Mouse (Mus musculus) forebrain, embryonic 12.5 days (tissue): ENCODE data around the gene Gm27235. TPM values are rescaled to one million over a fixed set of nuclear protein-coding genes. Genes with fewer than 3 reads are reported as not detected.
"Not testable (repeated sequence)": the region's sequence is repeated elsewhere in the genome, so short reads cannot be mapped to it uniquely, and the experiment has no call there.

Source experiments
- ATAC-seq: fragments of 200-750 bp; cut with Nextera tagmentation; 2 replicates; pipeline ENCODE4 v1.8.0; 2017; ENCODE audit warnings: moderate TSS enrichment; ENCODE audit not compliant: low FRiP score
- H3K27ac ChIP-seq: fragments of 300-500 bp; sonication (generic); 2 replicates; pipeline ENCODE4 v1.5.1; 2016; ENCODE audit warnings: mild to moderate bottlenecking
- H3K27me3 ChIP-seq: fragments of 300-500 bp; sonication (generic); 2 replicates; pipeline ENCODE4 v1.6.1; 2016; ENCODE audit warnings: mild to moderate bottlenecking
- H3K36me3 ChIP-seq: fragments of 300-500 bp; sonication (generic); replicated peaks from 2 replicates; pipeline ENCODE4 v1.6.1; 2016; ENCODE audit warnings: mild to moderate bottlenecking
- H3K4me1 ChIP-seq: fragments of 300-500 bp; sonication (generic); 2 replicates; pipeline ENCODE4 v1.6.1; 2016
- H3K4me2 ChIP-seq: fragments of 300-500 bp; sonication (generic); 2 replicates; pipeline ENCODE4 v1.6.1; 2016; ENCODE audit warnings: mild to moderate bottlenecking, moderate library complexity
- H3K4me3 ChIP-seq: fragments of 300-500 bp; sonication (generic); replicated peaks from 2 replicates; pipeline ENCODE4 v1.5.1; 2016; ENCODE audit warnings: mild to moderate bottlenecking
- H3K9ac ChIP-seq: fragments of 300-500 bp; sonication (generic); 2 replicates; pipeline ENCODE4 v1.6.1; 2016; ENCODE audit warnings: mild to moderate bottlenecking
- H3K9me3 ChIP-seq: fragments of 300-500 bp; sonication (generic); 2 replicates; pipeline ENCODE4 v1.6.1; 2016
- WGBS: fragments of 180-500 bp; shearing (Covaris S2); methylation state at CpG from one replicate; pipeline ENCODE4 v1.1.7; 2016; 5-methylcytosine and 5-hydroxymethylcytosine counted together
- polyA plus RNA-seq: library from polyadenylated mRNA; unstranded; fragments of >200 nt; fragmentation: Nextera tagmentation; extraction: Ambion mirVana; gene quantifications from 2 replicates; pipeline ENCODE4 v1.2.1, GENCODE M21; 2016

The Gm27235 gene
- not detected in 2 replicates for polyA plus RNA-seq

DNA sequence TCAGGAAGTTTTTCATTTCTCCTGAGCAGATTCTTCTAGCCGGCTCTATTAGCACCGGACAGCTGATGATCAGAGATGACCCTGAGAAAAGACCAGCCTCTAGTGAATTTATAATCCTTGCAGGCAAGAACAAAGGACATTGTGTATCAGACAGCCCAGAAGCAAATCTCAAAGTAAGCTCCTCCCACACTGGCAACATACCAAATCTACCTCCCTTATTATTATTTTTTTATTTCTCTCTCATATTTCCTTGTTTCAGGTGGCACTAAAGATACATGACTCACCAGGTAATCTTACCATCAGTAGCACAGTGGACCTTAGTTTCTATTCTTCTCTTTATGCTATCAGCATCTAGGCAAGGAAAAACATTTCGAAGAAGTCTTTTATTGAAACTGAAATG is at the start of gene Gm27235, which contains the start of gene D730048I06Rik:
Gene Gm27235 (minus strand): TSS at position 101 of the 400 bp plus-strand sequence.
Gene D730048I06Rik (minus strand): TSS at position 112 of the 400 bp plus-strand sequence.
- H3K4me1 ChIP-seq: no peaks in the 10 kb centered on the region
- no peak within 1 kb of the TSS for H3K4me2 ChIP-seq
- no peak within 1 kb of the TSS for H3K27ac ChIP-seq
- H3K9ac ChIP-seq: no peak within 1 kb of the TSS
- no peak for ATAC-seq
- H3K4me3 ChIP-seq: no peak within 1 kb of the TSS
- WGBS: 91% methylated on average over 3 of the region's 3 CpGs
- no peaks in the 10 kb centered on the region for H3K27me3 ChIP-seq
- peaks cover 10% of the 10 kb centered on the region; the same call in 1 of the 2 replicates for H3K9me3 ChIP-seq
- no peaks in the 10 kb centered on the region for H3K36me3 ChIP-seq

DNA sequence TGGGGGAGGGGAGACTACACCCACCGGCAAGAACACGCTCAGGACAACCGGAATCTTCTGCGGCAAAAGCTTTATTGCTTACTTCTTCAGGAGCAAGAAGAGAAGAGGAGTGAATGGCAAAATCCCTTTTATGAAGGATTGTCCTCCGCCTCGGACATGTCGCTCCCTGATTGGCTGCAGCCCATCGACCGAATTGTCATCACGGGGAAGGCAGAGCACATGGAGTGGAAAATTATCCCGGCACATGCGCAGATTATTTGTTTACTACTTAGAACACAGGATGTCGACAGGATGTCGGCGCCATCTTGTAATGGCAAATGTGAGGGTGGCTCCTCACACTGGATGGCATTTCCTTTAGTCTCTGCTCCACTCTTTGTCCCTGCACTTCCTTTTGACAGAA is 28.0 kb upstream of the Gm27235 start:
- not testable (repeated sequence) for H3K9ac ChIP-seq, H3K4me2 ChIP-seq, H3K4me1 ChIP-seq, H3K36me3 ChIP-seq, H3K27me3 ChIP-seq, H3K4me3 ChIP-seq, ATAC-seq, H3K27ac ChIP-seq
- H3K9me3 ChIP-seq: peaks cover 17% of the 10 kb centered on the region; the same call in 1 of the 2 replicates
- 95% methylated on average over 15 of the region's 15 CpGs for WGBS

- no peak overlapping the region for H3K4me3 ChIP-seq
Observed at GRCm38 (mm10) chr9:35798146-35798545, 8.2 kb upstream of the Gm27235 start.

GRCm38 (mm10) chr9:35778009-35778408 is 11.9 kb downstream of the Gm27235 start, which contains the start of gene Gm17727:
Gene Gm17727, minus strand, starts transcription at chr9:35778109.
- WGBS: 63% methylated on average over 3 of the region's 3 CpGs
- H3K27ac ChIP-seq: no peak within 1 kb of the TSS
- H3K4me2 ChIP-seq: no peak within 1 kb of the TSS
- no peaks in the 10 kb centered on the region for H3K4me1 ChIP-seq
- ATAC-seq: no peak
- H3K36me3 ChIP-seq: no peaks in the 10 kb centered on the region
- peaks cover 11% of the 10 kb centered on the region; the same call in 1 of the 2 replicates for H3K9me3 ChIP-seq
- no peaks in the 10 kb centered on the region for H3K27me3 ChIP-seq
- no peak within 1 kb of the TSS for H3K4me3 ChIP-seq
- no peak within 1 kb of the TSS for H3K9ac ChIP-seq

More at GRCm38 (mm10) chr9:35798146-35798545, 8.2 kb upstream of the Gm27235 start:
- no peak overlapping the region for H3K27ac ChIP-seq
- H3K27me3 ChIP-seq: no peaks in the 10 kb centered on the region
- peaks cover 22% of the 10 kb centered on the region for H3K9me3 ChIP-seq
- H3K36me3 ChIP-seq: no peaks in the 10 kb centered on the region
- no peak overlapping the region for H3K9ac ChIP-seq
- H3K4me2 ChIP-seq: no peak overlapping the region
- H3K4me1 ChIP-seq: no peaks in the 10 kb centered on the region
- no peak for ATAC-seq

GRCm38 (mm10) chr9:35756843-35757242 is 33.1 kb downstream of the Gm27235 start:
- Histone ChIP-seq H3K9me3 (peaks cover 5% of the 10 kb centered on the region; the same call in 1 of the 2 replicates), H3K9ac (no peak overlapping the region), H3K27ac (no peak overlapping the region), H3K4me2 (no peak overlapping the region), H3K36me3 (no peaks in the 10 kb centered on the region), H3K4me3 (no peak overlapping the region), H3K27me3 (no peaks in the 10 kb centered on the region), H3K4me1 (no peaks in the 10 kb centered on the region)
- ATAC-seq: no peak

DNA sequence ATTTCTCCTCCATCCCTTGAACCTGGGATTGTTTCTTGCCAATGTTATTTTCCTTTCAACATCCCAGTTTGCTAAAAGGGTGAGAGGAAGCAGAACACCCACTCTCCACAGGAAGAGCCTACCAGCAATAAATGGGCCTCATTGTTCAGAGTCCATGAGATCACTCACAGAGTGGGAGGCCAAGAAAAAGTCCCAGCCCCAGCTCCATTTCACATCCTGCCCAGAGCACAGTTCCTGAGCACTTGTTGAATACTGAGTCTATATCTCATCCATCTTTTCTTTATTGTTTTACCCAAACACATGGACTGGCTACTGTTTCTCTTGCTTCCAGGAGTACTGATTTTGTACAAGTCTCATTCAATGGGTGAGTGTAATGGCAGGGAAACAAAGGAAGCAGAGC is 49.2 kb downstream of the Gm27235 start, which contains the start of gene Gm17677:
Gene Gm17677 (plus strand): TSS at position 301 of the 400 bp plus-strand sequence.
- Histone ChIP-seq H3K4me3 (no peak within 1 kb of the TSS), H3K9me3 (peaks cover 10% of the 10 kb centered on the region), H3K4me2 (no peak within 1 kb of the TSS), H3K9ac (no peak within 1 kb of the TSS), H3K36me3 (no peaks in the 10 kb centered on the region), H3K27me3 (no peaks in the 10 kb centered on the region), H3K4me1 (no peaks in the 10 kb centered on the region), H3K27ac (no peak within 1 kb of the TSS)
- ATAC-seq: no peak

Other genes starting within 250 kb of the Gm27235 start
- gene Ddx25, start 231.6 kb downstream of the Gm27235 start, polyA plus RNA-seq: 10.4 and 11.4 TPM in 2 replicates
- 19.1 and 19.3 TPM in 2 replicates for gene Pus3, start 231.5 kb downstream of the Gm27235 start, polyA plus RNA-seq
- 2.3 TPM in 2 replicates for gene Pate2, start 219.8 kb downstream of the Gm27235 start, polyA plus RNA-seq
- 26.7 and 29.9 TPM in 2 replicates for gene Hyls1, start 219.7 kb downstream of the Gm27235 start, polyA plus RNA-seq
- gene Pate4, start 178.2 kb downstream of the Gm27235 start, polyA plus RNA-seq: not detected in 2 replicates
- 0.19 TPM in 1 of 2 replicates, not detected in the other for gene Pate3, start 141.9 kb downstream of the Gm27235 start, polyA plus RNA-seq
- not detected in 2 replicates for gene Pate1, start 102.7 kb downstream of the Gm27235 start, polyA plus RNA-seq
- gene Gm17677, start 49.1 kb downstream of the Gm27235 start, polyA plus RNA-seq: not detected in 2 replicates
- not detected in 2 replicates for gene Gm17727, start 12.0 kb downstream of the Gm27235 start, polyA plus RNA-seq
- not detected in 2 replicates for gene D730048I06Rik, start within 50 bp of the Gm27235 start, polyA plus RNA-seq
- gene 9230110F15Rik, start 54.0 kb upstream of the Gm27235 start, polyA plus RNA-seq: not detected in 2 replicates
- gene 9230113P08Rik, start 118.3 kb upstream of the Gm27235 start, polyA plus RNA-seq: not detected in 2 replicates